Mouse (Mus musculus): ENCODE measurements around the gene Olfr1261. TPM values are rescaled to one million over a fixed set of nuclear protein-coding genes. Genes with fewer than 3 reads are reported as not detected.

The Olfr1261 gene
- total RNA-seq (2014; rRNA removed) (not detected in 2 replicates), polyA plus RNA-seq (2015; fragmentation: Nextera tagmentation; extraction: Ambion mirVana) (not detected in 2 replicates)

- ATAC-seq (no peak), DNase-seq (no peak)
- H3K4me2 ChIP-seq (ENCODE audit: low read depth): no peak within 1 kb of the TSS
- TF ChIP-seq CTCF (IDR thresholded peaks at IDR 0.05; ENCODE audit: low read depth): no peak
- H3K9me3 ChIP-seq (ENCODE audit: low read length): no peaks in the 10 kb centered on the region
- no peaks in the 10 kb centered on the region for H3K27me3 ChIP-seq (ENCODE audit: insufficient read depth, low read length)
- no peaks in the 10 kb centered on the region for H3K36me3 ChIP-seq (ENCODE audit: insufficient read depth)
- no peak within 1 kb of the TSS for H3K4me3 ChIP-seq (ENCODE audit: low read depth, low read length)
- H3K4me1 ChIP-seq (ENCODE audit: insufficient read depth): no peaks in the 10 kb centered on the region
- H3K27ac ChIP-seq (ENCODE audit: low read depth, low read length): no peak within 1 kb of the TSS
- H3K9ac ChIP-seq: no peak within 1 kb of the TSS
Observed at GRCm38 (mm10) chr2:89990921-89991320, at the start of gene Olfr1261. TSS of gene Olfr1261 (plus strand) at chr2:89991221.

- no peaks in the 10 kb centered on the region for H3K9me3 ChIP-seq (ENCODE audit: low read length)
- TF ChIP-seq CTCF (IDR thresholded peaks at IDR 0.05; ENCODE audit: low read depth): no peak
- ATAC-seq: no peak
- H3K9ac ChIP-seq: no peak within 1 kb of the TSS
- H3K4me2 ChIP-seq (ENCODE audit: low read depth): no peak within 1 kb of the TSS
- no peak for DNase-seq
- H3K36me3 ChIP-seq (ENCODE audit: insufficient read depth): no peaks in the 10 kb centered on the region
- 94% methylated on average over 5 of the region's 5 CpGs for WGBS
- no peaks in the 10 kb centered on the region for H3K27me3 ChIP-seq (ENCODE audit: insufficient read depth, low read length)
- H3K27ac ChIP-seq (ENCODE audit: low read depth, low read length): no peak within 1 kb of the TSS
- H3K4me1 ChIP-seq (ENCODE audit: insufficient read depth): no peaks in the 10 kb centered on the region
- no peak within 1 kb of the TSS for H3K4me3 ChIP-seq (ENCODE audit: low read depth, low read length)
Observed at GRCm38 (mm10) chr2:89948564-89948963, 42.5 kb upstream of the Olfr1261 start, which contains the start of gene Olfr1259. TSS of gene Olfr1259 (minus strand) at chr2:89948664.

GRCm38 (mm10) chr2:89974184-89974583 lies 16.8 kb upstream of the Olfr1261 start, which contains the start of gene Olfr1260:
TSS of gene Olfr1260 (plus strand) at chr2:89974340.
- H3K9ac ChIP-seq: no peak within 1 kb of the TSS
- peak; percentile 5 for DNase-seq
- 53% methylated on average over 2 of the region's 2 CpGs for WGBS
- no peak for TF ChIP-seq CTCF (IDR thresholded peaks at IDR 0.05; ENCODE audit: low read depth)
- no peak within 1 kb of the TSS for H3K4me2 ChIP-seq (ENCODE audit: low read depth)
- H3K4me3 ChIP-seq (ENCODE audit: low read depth, low read length): no peak within 1 kb of the TSS
- H3K36me3 ChIP-seq (ENCODE audit: insufficient read depth): no peaks in the 10 kb centered on the region
- H3K27ac ChIP-seq (ENCODE audit: low read depth, low read length): no peak within 1 kb of the TSS
- no peak for ATAC-seq
- H3K4me1 ChIP-seq (ENCODE audit: insufficient read depth): no peaks in the 10 kb centered on the region
- H3K9me3 ChIP-seq (ENCODE audit: low read length): no peaks in the 10 kb centered on the region
- no peaks in the 10 kb centered on the region for H3K27me3 ChIP-seq (ENCODE audit: insufficient read depth, low read length)

DNA sequence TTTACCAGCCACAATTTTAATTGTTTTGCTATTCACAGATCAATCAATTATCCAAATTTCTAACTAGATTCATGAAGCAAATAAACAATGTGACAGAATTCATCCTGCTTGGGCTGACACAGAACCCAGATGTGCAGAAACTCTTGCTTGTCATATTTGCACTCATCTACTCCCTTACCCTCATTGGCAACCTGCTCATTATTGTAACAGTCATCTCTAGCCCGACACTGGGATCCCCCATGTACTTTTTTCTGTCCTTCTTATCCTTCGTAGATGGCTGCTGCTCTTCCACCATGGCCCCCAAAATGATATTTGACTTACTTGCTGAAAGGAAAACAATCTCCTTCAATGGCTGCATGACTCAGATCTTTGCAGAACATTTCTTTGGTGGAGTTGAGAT lies 13.3 kb upstream of the Olfr1261 start:
- no peak overlapping the region for H3K27ac ChIP-seq (ENCODE audit: low read depth, low read length)
- no peaks in the 10 kb centered on the region for H3K36me3 ChIP-seq (ENCODE audit: insufficient read depth)
- H3K4me3 ChIP-seq (ENCODE audit: low read depth, low read length): no peak overlapping the region
- no peak overlapping the region for H3K4me2 ChIP-seq (ENCODE audit: low read depth)
- DNase-seq (no peak), ATAC-seq (no peak)
- no peak overlapping the region for H3K9ac ChIP-seq
- no peaks in the 10 kb centered on the region for H3K27me3 ChIP-seq (ENCODE audit: insufficient read depth, low read length)
- TF ChIP-seq CTCF (IDR thresholded peaks at IDR 0.05; ENCODE audit: low read depth): no peak
- WGBS: 90% methylated on average over 2 of the region's 2 CpGs
- H3K4me1 ChIP-seq (ENCODE audit: insufficient read depth): no peaks in the 10 kb centered on the region
- no peaks in the 10 kb centered on the region for H3K9me3 ChIP-seq (ENCODE audit: low read length)

GRCm38 (mm10) chr2:89999845-90000244 lies 8.8 kb downstream of the Olfr1261 start, which contains the start of gene Olfr1262:
TSS of gene Olfr1262 (plus strand) at chr2:90000145.
- Histone ChIP-seq H3K9me3 (ENCODE audit: low read length) (no peaks in the 10 kb centered on the region), H3K4me2 (ENCODE audit: low read depth) (no peak within 1 kb of the TSS), H3K27ac (ENCODE audit: low read depth, low read length) (no peak within 1 kb of the TSS), H3K27me3 (ENCODE audit: insufficient read depth, low read length) (no peaks in the 10 kb centered on the region), H3K4me1 (ENCODE audit: insufficient read depth) (no peaks in the 10 kb centered on the region), H3K4me3 (ENCODE audit: low read depth, low read length) (no peak within 1 kb of the TSS), H3K9ac (no peak within 1 kb of the TSS), H3K36me3 (ENCODE audit: insufficient read depth) (no peaks in the 10 kb centered on the region)
- ATAC-seq (no peak), DNase-seq (no peak)
- TF ChIP-seq CTCF (IDR thresholded peaks at IDR 0.05; ENCODE audit: low read depth): no peak

GRCm38 (mm10) chr2:90011831-90012230 lies 20.8 kb downstream of the Olfr1261 start, which contains the start of gene Olfr1263:
TSS of gene Olfr1263 (plus strand) at chr2:90012131.
- no peak within 1 kb of the TSS for H3K27ac ChIP-seq (ENCODE audit: low read depth, low read length)
- 75% methylated on average over 2 of the region's 2 CpGs for WGBS
- TF ChIP-seq CTCF (IDR thresholded peaks at IDR 0.05; ENCODE audit: low read depth): no peak
- no peak within 1 kb of the TSS for H3K4me3 ChIP-seq (ENCODE audit: low read depth, low read length)
- no peaks in the 10 kb centered on the region for H3K9me3 ChIP-seq (ENCODE audit: low read length)
- H3K9ac ChIP-seq: no peak within 1 kb of the TSS
- H3K4me1 ChIP-seq (ENCODE audit: insufficient read depth): no peaks in the 10 kb centered on the region
- H3K4me2 ChIP-seq (ENCODE audit: low read depth): no peak within 1 kb of the TSS
- ATAC-seq: no peak
- DNase-seq: no peak
- H3K27me3 ChIP-seq (ENCODE audit: insufficient read depth, low read length): no peaks in the 10 kb centered on the region
- H3K36me3 ChIP-seq (ENCODE audit: insufficient read depth): no peaks in the 10 kb centered on the region

DNA sequence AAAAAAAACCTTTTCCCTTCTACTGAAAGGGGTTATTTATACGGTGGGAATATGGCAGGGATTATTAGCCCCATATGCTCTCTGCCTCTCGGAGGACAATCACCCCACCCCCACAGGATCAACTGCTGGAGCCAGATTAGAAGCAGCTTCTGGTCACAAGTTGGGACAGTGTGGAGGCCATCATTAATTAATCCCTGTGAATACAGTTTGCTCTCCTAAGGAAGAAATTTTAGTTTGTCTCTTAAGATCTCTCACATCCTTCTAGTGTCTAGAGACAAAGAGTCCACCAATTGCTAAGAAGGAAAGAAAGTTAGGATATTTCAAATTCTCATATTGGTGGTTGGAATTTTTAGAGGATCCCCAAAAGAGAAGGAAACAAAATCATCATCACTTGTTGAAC lies 34.5 kb downstream of the Olfr1261 start, which contains the start of gene Olfr1264:
Gene Olfr1264, minus strand, starts transcription at position 101 of the 400 bp plus-strand sequence.
- Histone ChIP-seq H3K27me3 (ENCODE audit: insufficient read depth, low read length) (no peaks in the 10 kb centered on the region), H3K4me3 (ENCODE audit: low read depth, low read length) (no peak within 1 kb of the TSS), H3K4me2 (ENCODE audit: low read depth) (no peak within 1 kb of the TSS), H3K36me3 (ENCODE audit: insufficient read depth) (no peaks in the 10 kb centered on the region), H3K9ac (no peak within 1 kb of the TSS), H3K27ac (ENCODE audit: low read depth, low read length) (no peak within 1 kb of the TSS), H3K9me3 (ENCODE audit: low read length) (no peaks in the 10 kb centered on the region), H3K4me1 (ENCODE audit: insufficient read depth) (no peaks in the 10 kb centered on the region)
- no peak for ATAC-seq
- WGBS: 67% methylated on average over 2 of the region's 2 CpGs
- TF ChIP-seq CTCF (IDR thresholded peaks at IDR 0.05; ENCODE audit: low read depth): no peak
- DNase-seq: no peak
